ENCODE assay signal across 9 mouse cellular contexts in genomic region chr15:81062175-81062588, GRCm38 (mm10).
DNase-seq lines count a peak whose midpoint lies in the region; ATAC-seq and TF ChIP-seq lines count a peak whose summit lies in the region.
"Had no signal": no experiment of that assay in that cellular context is flagged by ENCODE, and none has a peak within 500 bp of the region (broad histone marks: within the 10 kb centered on the region; RNA-seq: fewer than 3 reads in every experiment).

No protein-coding gene starts in this region.

- intact Hi-C loops in gastrocnemius, postnatal 14 days (cut with DNase I; ENCODE audit: low total_unique reads), result no loop called here

- WGBS in forebrain, embryonic 13.5 days, result 35% methylated on average over 8 of the region's 8 CpGs
- 38% methylated on average over 8 of the region's 8 CpGs for WGBS in forebrain, postnatal 0 days
- WGBS in limb, embryonic 12.5 days, result 2% methylated on average over 8 of the region's 8 CpGs
- 43% methylated on average over 8 of the region's 8 CpGs for WGBS in forebrain, embryonic 15.5 days

- peaks cover 76% of the 10 kb centered on the region for H3K79me3 ChIP-seq in C2C12 (ENCODE audit: low read depth)

- H3K9ac ChIP-seq in forebrain, embryonic 13.5 days, result no peak overlapping the region
- H3K9ac ChIP-seq in forebrain, postnatal 0 days, result no peak overlapping the region
- H3K9ac ChIP-seq in limb, embryonic 12.5 days (replicated peaks), result no peak overlapping the region
- no peak overlapping the region for H3K9ac ChIP-seq in forebrain, embryonic 15.5 days (replicated peaks)

- no peak for TF ChIP-seq CTCF in forebrain, postnatal 0 days (IDR thresholded peaks at IDR 0.05; ENCODE audit: low read depth)
- no peak for TF ChIP-seq CTCF in C2C12 (IDR thresholded peaks at IDR 0.05; ENCODE audit: control insufficient read depth, insufficient read depth, insufficient read length)

- H3K4me3 ChIP-seq in forebrain, embryonic 13.5 days, result no peak overlapping the region
- no peak overlapping the region for H3K4me3 ChIP-seq in forebrain, postnatal 0 days (ENCODE audit: low read depth, low read length)
- no peak overlapping the region for H3K4me3 ChIP-seq in C2C12 (ENCODE audit: insufficient read depth, poor library complexity, severe bottlenecking)
- H3K4me3 ChIP-seq in limb, embryonic 12.5 days (replicated peaks), result no peak overlapping the region
- H3K4me3 ChIP-seq in forebrain, embryonic 15.5 days, result no peak overlapping the region

- H3K79me2 ChIP-seq in C2C12 (ENCODE audit: control insufficient read depth, insufficient read depth), result peaks cover 100% of the 10 kb centered on the region

- no peaks in the 10 kb centered on the region for H3K9me3 ChIP-seq in forebrain, embryonic 13.5 days (replicated peaks)
- no peaks in the 10 kb centered on the region for H3K9me3 ChIP-seq in forebrain, postnatal 0 days (ENCODE audit: low read length)
- no peaks in the 10 kb centered on the region for H3K9me3 ChIP-seq in limb, embryonic 12.5 days
- H3K9me3 ChIP-seq in forebrain, embryonic 15.5 days, result no peaks in the 10 kb centered on the region

- H3ac ChIP-seq in C2C12 (ENCODE audit: control insufficient read depth, insufficient read length, low read depth), result peak overlapping the region; percentile 1

- no peak overlapping the region for H3K4me2 ChIP-seq in forebrain, embryonic 13.5 days
- H3K4me2 ChIP-seq in forebrain, postnatal 0 days (ENCODE audit: low read depth), result no peak overlapping the region
- H3K4me2 ChIP-seq in limb, embryonic 12.5 days, result peak overlapping the region; percentile 40
- H3K4me2 ChIP-seq in forebrain, embryonic 15.5 days (replicated peaks), result no peak overlapping the region

- no peak for DNase-seq in forebrain, postnatal 0 days
- peak; percentile 57 for DNase-seq in gastrocnemius, postnatal 14 days
- DNase-seq in frontal cortex, postnatal 25 days (ENCODE audit: low spot score in 2 of 2), result no peak
- DNase-seq: adrenal gland, postnatal 36 days had no signal

- ATAC-seq in forebrain, embryonic 13.5 days, result no peak
- no peak for ATAC-seq in forebrain, postnatal 0 days
- ATAC-seq in limb, embryonic 12.5 days (ENCODE audit: insufficient number of reproducible peaks, insufficient read depth, low FRiP score, low TSS enrichment, low read depth), result peak; percentile 66
- ATAC-seq in granulocyte monocyte progenitor cell, adult 5-6 weeks (replicated peaks; ENCODE audit: poor library complexity, severe bottlenecking), result no peak
- no peak for ATAC-seq in forebrain, embryonic 15.5 days (replicated peaks)

- H3K4me1 ChIP-seq in forebrain, embryonic 13.5 days, result peaks cover 11% of the 10 kb centered on the region
- peaks cover 4% of the 10 kb centered on the region; the same call in 1 of the 2 replicates for H3K4me1 ChIP-seq in forebrain, postnatal 0 days (ENCODE audit: insufficient read depth)
- H3K4me1 ChIP-seq in limb, embryonic 12.5 days (replicated peaks), result peaks cover 20% of the 10 kb centered on the region
- peaks cover 10% of the 10 kb centered on the region for H3K4me1 ChIP-seq in forebrain, embryonic 15.5 days

- peak overlapping the region; percentile 6; the same call in 1 of the 2 replicates for H3K27ac ChIP-seq in forebrain, embryonic 13.5 days
- no peak overlapping the region; the same call in 1 of the 2 replicates for H3K27ac ChIP-seq in forebrain, postnatal 0 days (ENCODE audit: low read depth, low read length)
- H3K27ac ChIP-seq in limb, embryonic 12.5 days, result peak overlapping the region; percentile 73
- no peak overlapping the region; the same call in 1 of the 2 replicates for H3K27ac ChIP-seq in forebrain, embryonic 15.5 days (replicated peaks)

- no peaks in the 10 kb centered on the region for H3K36me3 ChIP-seq in forebrain, embryonic 13.5 days (ENCODE audit: poor library complexity, severe bottlenecking)
- no peaks in the 10 kb centered on the region for H3K36me3 ChIP-seq in forebrain, postnatal 0 days (ENCODE audit: insufficient read depth)
- H3K36me3 ChIP-seq in C2C12 (ENCODE audit: control insufficient read depth, insufficient read depth), result peaks cover 33% of the 10 kb centered on the region
- H3K36me3 ChIP-seq in limb, embryonic 12.5 days, result no peaks in the 10 kb centered on the region
- no peaks in the 10 kb centered on the region for H3K36me3 ChIP-seq in forebrain, embryonic 15.5 days

- no peaks in the 10 kb centered on the region for H3K27me3 ChIP-seq in forebrain, embryonic 13.5 days
- no peaks in the 10 kb centered on the region for H3K27me3 ChIP-seq in forebrain, postnatal 0 days (ENCODE audit: insufficient read depth, low read length)
- H3K27me3 ChIP-seq in C2C12 (ENCODE audit: control insufficient read depth, insufficient read depth, insufficient read length), result no peaks in the 10 kb centered on the region
- H3K27me3 ChIP-seq in limb, embryonic 12.5 days, result no peaks in the 10 kb centered on the region
- no peaks in the 10 kb centered on the region for H3K27me3 ChIP-seq in forebrain, embryonic 15.5 days

TF ChIP-seq in C2C12, 6 proteins besides CTCF, POLR2A, EP300 and RAD21:
- TF ChIP-seq FOSL1 (IDR thresholded peaks at IDR 0.05; ENCODE audit: insufficient read depth, low read length, poor library complexity, severe bottlenecking), result no peak
- no peak for TF ChIP-seq MAX (IDR thresholded peaks at IDR 0.05)
- no peak for TF ChIP-seq CEBPB (IDR thresholded peaks at IDR 0.05; ENCODE audit: low read depth)
- TF ChIP-seq MYOD1 (IDR thresholded peaks at IDR 0.05; ENCODE audit: control insufficient read depth, insufficient read length, low read depth), result peak; percentile 85

Comparison
In these comparisons a context has a peak if more than half of its experiments do, and no peak if none do; other contexts are left out.
1. H3K27ac ChIP-seq: peak in forebrain, embryonic 13.5 days (single experiment) and limb, embryonic 12.5 days (single experiment); none in forebrain, postnatal 0 days (single experiment) and forebrain, embryonic 15.5 days (single experiment).